13 mouse cellular contexts compared by ENCODE assay signal in the genomic region with DNA sequence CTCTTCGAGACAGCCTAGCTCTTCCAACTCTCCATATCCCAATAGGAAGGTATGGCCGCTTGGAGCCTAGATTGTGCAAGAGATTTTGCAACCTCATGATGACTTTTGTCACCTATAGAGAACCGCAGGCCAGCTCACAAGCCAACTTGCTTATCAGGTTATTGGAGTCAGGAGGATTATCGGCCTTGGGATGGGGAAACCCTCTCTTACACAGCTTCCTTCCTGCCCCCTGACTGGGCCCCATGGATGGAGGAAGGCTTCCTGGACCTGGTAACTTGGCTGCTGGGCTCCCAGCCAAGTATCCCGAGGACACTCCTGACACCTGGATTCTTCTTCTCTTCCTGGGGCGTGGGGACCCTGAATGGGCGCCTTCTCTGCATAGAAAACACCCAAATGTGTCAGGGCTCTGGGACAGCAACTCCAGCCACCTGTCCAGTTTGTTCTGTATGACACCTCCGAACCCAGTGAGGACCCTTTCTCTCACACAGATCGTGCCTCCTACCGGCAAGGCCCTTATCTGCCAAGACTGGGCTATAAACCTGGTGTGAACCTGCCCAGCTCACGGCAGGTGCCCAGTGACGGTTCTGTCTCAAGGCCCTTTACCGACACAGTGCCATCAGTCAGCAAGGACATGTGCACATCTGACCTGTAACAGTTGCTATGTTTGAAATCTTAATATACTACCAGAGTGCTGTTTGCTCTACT. TPM values are rescaled to one million over a fixed set of nuclear protein-coding genes. Genes with fewer than 3 reads are reported as not detected.
DNase-seq lines count a peak whose midpoint lies in the region; ATAC-seq and TF ChIP-seq lines count a peak whose summit lies in the region.
"Had no signal": no experiment of that assay in that cellular context is flagged by ENCODE, and none has a peak within 500 bp of the region (broad histone marks: within the 10 kb centered on the region; RNA-seq: fewer than 3 reads in every experiment).

No protein-coding gene starts in this region.

- TF ChIP-seq CTCF in lung, postnatal 0 days (IDR thresholded peaks at IDR 0.05): peak; percentile 6; the same call in 1 of the 2 replicates

- no peaks in the 10 kb centered on the region for H3K36me3 ChIP-seq in lung, postnatal 0 days (ENCODE audit: insufficient read depth, low read length)
- no peaks in the 10 kb centered on the region for H3K36me3 ChIP-seq in liver, embryonic 12.5 days
- no peaks in the 10 kb centered on the region for H3K36me3 ChIP-seq in forebrain, embryonic 11.5 days (ENCODE audit: control insufficient read depth, insufficient read depth, low read length)
- H3K36me3 ChIP-seq: midbrain, embryonic 12.5 days; neural tube, embryonic 15.5 days had no signal

- peak; percentile 47; the same call in 1 of the 2 replicates for TF ChIP-seq EP300 in lung, postnatal 0 days (IDR thresholded peaks at IDR 0.05)

- no peak overlapping the region for H3K9ac ChIP-seq in lung, postnatal 0 days (replicated peaks; ENCODE audit: low read depth)
- no peak overlapping the region for H3K9ac ChIP-seq in liver, embryonic 12.5 days
- no peak overlapping the region for H3K9ac ChIP-seq in forebrain, embryonic 11.5 days (ENCODE audit: low read length)
- H3K9ac ChIP-seq: midbrain, embryonic 12.5 days; neural tube, embryonic 15.5 days had no signal

- peak; percentile 49; the same call in 1 of the 2 replicates for ATAC-seq in lung, postnatal 0 days
- 0 out of 2 replicates have a peak, but pooled peaks have one; percentile 21 for ATAC-seq in liver, embryonic 12.5 days
- no peak for ATAC-seq in forebrain, embryonic 11.5 days (replicated peaks; ENCODE audit: low FRiP score)
- ATAC-seq: forebrain, embryonic 16.5 days; Patski had no signal

- 38% methylated on average over 13 of the region's 13 CpGs for WGBS in lung, postnatal 0 days
- WGBS in liver, embryonic 12.5 days (ENCODE audit: insufficient replicate concordance): 29% methylated on average over 13 of the region's 13 CpGs
- 82% methylated on average over 13 of the region's 13 CpGs for WGBS in forebrain, embryonic 11.5 days

- H3K27me3 ChIP-seq in lung, postnatal 0 days (replicated peaks; ENCODE audit: insufficient read depth, low read length): no peaks in the 10 kb centered on the region
- no peaks in the 10 kb centered on the region for H3K27me3 ChIP-seq in liver, embryonic 12.5 days (replicated peaks)
- no peaks in the 10 kb centered on the region for H3K27me3 ChIP-seq in forebrain, embryonic 11.5 days (ENCODE audit: control insufficient read depth, insufficient read depth, low read length)
- H3K27me3 ChIP-seq: midbrain, embryonic 12.5 days; neural tube, embryonic 15.5 days; Patski had no signal

- no peaks in the 10 kb centered on the region for H3K9me3 ChIP-seq in lung, postnatal 0 days (ENCODE audit: low read length)
- H3K9me3 ChIP-seq in liver, embryonic 12.5 days (replicated peaks): no peaks in the 10 kb centered on the region
- H3K9me3 ChIP-seq in forebrain, embryonic 11.5 days (ENCODE audit: control insufficient read depth, low read length): no peaks in the 10 kb centered on the region
- H3K9me3 ChIP-seq: midbrain, embryonic 12.5 days; neural tube, embryonic 15.5 days had no signal

- no peak overlapping the region for H3K27ac ChIP-seq in lung, postnatal 0 days (ENCODE audit: low read length)
- H3K27ac ChIP-seq in liver, embryonic 12.5 days: no peak overlapping the region
- H3K27ac ChIP-seq in forebrain, embryonic 11.5 days (ENCODE audit: low read depth, low read length): no peak overlapping the region

- peak; percentile 94 for DNase-seq in heart, adult 11 months
- no peak for DNase-seq in heart, adult 9 months (ENCODE audit: low spot score in 2 of 2)
- DNase-seq in lung, postnatal 0 days (ENCODE audit: low spot score): peak; percentile 50
- DNase-seq in lung, postnatal 25 days (ENCODE audit: low spot score): no peak
- DNase-seq in urinary bladder, postnatal 4 days (ENCODE audit: low spot score in 2 of 2): no peak
- DNase-seq in thymus, postnatal 10 days (ENCODE audit: low spot score in 2 of 2): no peak
- no peak for DNase-seq in forebrain, embryonic 11.5 days (ENCODE audit: low spot score)
- DNase-seq: cerebellum, postnatal 25 days had no signal

- peaks cover 6% of the 10 kb centered on the region; the same call in 1 of the 2 replicates for H3K4me1 ChIP-seq in lung, postnatal 0 days (ENCODE audit: insufficient read depth, low read depth, low read length)
- peaks cover 25% of the 10 kb centered on the region for H3K4me1 ChIP-seq in liver, embryonic 12.5 days
- peaks cover 8% of the 10 kb centered on the region for H3K4me1 ChIP-seq in forebrain, embryonic 11.5 days (replicated peaks; ENCODE audit: control insufficient read depth, insufficient read depth, low read length)

- H3K4me2 ChIP-seq in lung, postnatal 0 days (replicated peaks; ENCODE audit: low read depth, low read length): no peak overlapping the region
- H3K4me2 ChIP-seq in liver, embryonic 12.5 days: no peak overlapping the region
- H3K4me2 ChIP-seq in forebrain, embryonic 11.5 days (ENCODE audit: low read depth, low read length, severe bottlenecking): no peak overlapping the region
- H3K4me2 ChIP-seq: neural tube, embryonic 15.5 days had no signal

- H3K4me3 ChIP-seq in lung, postnatal 0 days (ENCODE audit: low read depth, low read length): no peak overlapping the region
- H3K4me3 ChIP-seq in liver, embryonic 12.5 days: no peak overlapping the region
- H3K4me3 ChIP-seq in forebrain, embryonic 11.5 days (ENCODE audit: low read depth, low read length): no peak overlapping the region
- H3K4me3 ChIP-seq: midbrain, embryonic 12.5 days; neural tube, embryonic 15.5 days had no signal

RNA-seq across cellular contexts. Expression of a gene that starts 53.3 kb away (rescaled TPM):
- polyA plus RNA-seq in lung, postnatal 0 days (2015; fragmentation: Nextera tagmentation; extraction: Ambion mirVana): 281 and 292 TPM in 2 replicates
- polyA plus RNA-seq in liver, embryonic 12.5 days (2016; fragmentation: Nextera tagmentation; extraction: Ambion mirVana): 282 and 290 TPM in 2 replicates
- polyA plus RNA-seq in forebrain, embryonic 11.5 days (2014; fragmentation: Nextera tagmentation; extraction: Ambion mirVana): 425 and 448 TPM in 2 replicates

RNA-seq across cellular contexts. Expression of a gene that starts 55.2 kb away (rescaled TPM):
- 184 and 297 TPM in 2 replicates for polyA plus RNA-seq in lung, postnatal 0 days (2015; fragmentation: Nextera tagmentation; extraction: Ambion mirVana)
- polyA plus RNA-seq in liver, embryonic 12.5 days (2016; fragmentation: Nextera tagmentation; extraction: Ambion mirVana): 14.5 and 15.7 TPM in 2 replicates
- polyA plus RNA-seq in forebrain, embryonic 11.5 days (2014; fragmentation: Nextera tagmentation; extraction: Ambion mirVana): 40.8 and 41.2 TPM in 2 replicates

Comparison
In these comparisons a context has a peak if more than half of its experiments do, and no peak if none do; other contexts are left out.
1. DNase-seq: peak in heart, adult 11 months (single experiment) and lung, postnatal 0 days (single experiment); none in heart, adult 9 months (0 of 2), lung, postnatal 25 days (single experiment), urinary bladder, postnatal 4 days (0 of 2), thymus, postnatal 10 days (0 of 2) and forebrain, embryonic 11.5 days (single experiment).